Mouse (Mus musculus) erythroblast, adult 5-6 weeks (primary cell): ENCODE data around the gene Trabd2b. TPM values are rescaled to one million over a fixed set of nuclear protein-coding genes. Genes with fewer than 3 reads are reported as not detected.

Experiments used
- ATAC-seq: replicated peaks from 2 replicates; pipeline ENCODE4 v1.8.0; 2016; ENCODE audit warnings: moderate number of reproducible peaks, mild to moderate bottlenecking, moderate TSS enrichment, inconsistent platforms; ENCODE audit not compliant: poor library complexity, low FRiP score, severe bottlenecking
- total RNA-seq, 2 experiments: library from RNA; stranded (forward) in 1 of 2; stranded (reverse) in 1 of 2; fragments of 150-400 nt in 1 of 2; fragments of 200-764, 138-1000 nt in 1 of 2; gene quantifications; 2 replicates each; pipeline versions ENCODE4 v1.2.3 to v1.2.4; 2015 to 2017; ENCODE audit warnings: low replicate concordance in 2 of 2

Trabd2b gene
- total RNA-seq, 2 experiments from 2014 or later, result not detected

DNA sequence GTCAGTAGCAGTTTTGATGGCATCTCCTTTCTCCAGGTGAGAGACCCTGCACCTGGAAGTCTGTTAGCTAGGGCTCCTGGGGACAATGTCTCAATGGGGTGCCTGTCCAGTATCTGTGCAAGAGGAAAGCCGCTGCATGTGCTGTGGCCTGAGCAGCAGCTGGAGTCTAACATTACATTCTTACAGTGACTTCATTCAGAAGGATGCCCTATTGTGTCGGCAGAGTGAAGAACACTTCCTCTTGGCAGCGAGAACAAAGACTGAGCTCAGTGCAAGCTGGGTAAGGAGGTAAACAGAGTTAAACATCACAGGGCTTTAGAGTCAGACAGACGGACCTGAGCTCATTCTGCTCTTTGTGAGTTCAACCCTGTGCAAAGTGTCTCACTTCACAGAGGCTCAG is 218.8 kb downstream of the Trabd2b start:
- no peak for ATAC-seq

GRCm38 (mm10) chr4:114625920-114626319 is 219.4 kb downstream of the Trabd2b start:
- ATAC-seq, result no peak

GRCm38 (mm10) chr4:114627674-114628293 is 221.3 kb downstream of the Trabd2b start:
- ATAC-seq, result no peak

- no peak for ATAC-seq
Measured at GRCm38 (mm10) chr4:114635889-114636288, 229.4 kb downstream of the Trabd2b start.

DNA sequence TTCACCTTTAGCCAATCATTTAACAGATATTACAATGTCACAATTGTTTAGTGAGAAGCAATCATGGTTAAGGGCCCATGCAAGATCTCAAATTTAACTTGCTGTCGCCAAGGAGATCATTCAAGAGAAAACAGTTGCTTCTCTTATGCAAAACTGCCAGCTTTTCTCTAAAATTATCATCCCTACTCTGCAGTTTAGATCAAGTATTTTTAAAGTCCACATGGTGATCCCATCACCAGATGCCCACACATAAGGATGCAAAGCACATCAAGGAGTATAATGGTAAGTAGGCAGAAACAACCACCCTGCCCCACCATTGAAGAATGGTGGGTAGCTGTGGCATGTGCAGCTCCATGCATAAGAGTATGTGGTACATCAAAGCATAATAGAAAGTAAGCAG is 229.8 kb downstream of the Trabd2b start:
- no peak for ATAC-seq

DNA sequence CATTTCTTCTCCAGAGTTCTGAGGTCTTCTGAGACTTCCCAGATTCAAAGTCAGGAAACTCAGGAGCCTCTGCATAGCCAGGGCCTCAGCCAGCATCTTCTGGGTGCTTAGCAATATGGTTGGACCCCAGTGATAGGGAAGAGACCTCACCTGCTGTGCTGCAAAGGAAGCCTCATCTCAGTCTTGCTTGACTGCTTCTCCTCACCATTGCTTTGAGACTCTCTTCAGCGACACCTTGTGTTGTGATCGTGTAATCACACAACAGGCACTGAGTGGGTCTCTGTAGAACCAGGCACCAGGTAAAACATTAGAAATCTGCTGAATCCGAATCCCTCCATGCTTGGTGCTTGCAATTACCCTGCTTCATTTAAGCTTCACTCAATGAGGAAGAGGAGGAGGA is 230.6 kb downstream of the Trabd2b start:
- no peak for ATAC-seq

DNA sequence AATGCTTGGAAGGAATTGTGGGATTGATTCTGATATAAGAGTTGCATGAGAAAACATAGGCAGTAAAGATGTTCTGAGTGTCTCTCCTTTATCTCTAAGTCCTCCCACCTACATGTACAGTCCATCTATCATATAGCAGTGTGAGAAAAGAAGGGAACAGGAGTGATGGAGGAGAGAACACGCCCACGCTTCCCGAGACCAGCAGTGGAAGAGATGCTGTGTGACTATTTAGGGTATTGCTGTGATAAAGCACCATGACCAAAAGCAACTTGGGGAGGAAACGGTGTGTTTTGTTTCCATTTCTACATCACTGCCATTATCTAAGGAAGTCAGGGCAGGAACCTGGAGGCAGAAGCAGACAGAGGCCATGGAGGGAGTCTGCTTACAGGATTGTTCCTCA is 235.9 kb downstream of the Trabd2b start:
- no peak for ATAC-seq

- ATAC-seq, result no peak
Measured at GRCm38 (mm10) chr4:114643679-114644208, 237.2 kb downstream of the Trabd2b start.

GRCm38 (mm10) chr4:114645341-114645740 is 238.8 kb downstream of the Trabd2b start:
- no peak for ATAC-seq

DNA sequence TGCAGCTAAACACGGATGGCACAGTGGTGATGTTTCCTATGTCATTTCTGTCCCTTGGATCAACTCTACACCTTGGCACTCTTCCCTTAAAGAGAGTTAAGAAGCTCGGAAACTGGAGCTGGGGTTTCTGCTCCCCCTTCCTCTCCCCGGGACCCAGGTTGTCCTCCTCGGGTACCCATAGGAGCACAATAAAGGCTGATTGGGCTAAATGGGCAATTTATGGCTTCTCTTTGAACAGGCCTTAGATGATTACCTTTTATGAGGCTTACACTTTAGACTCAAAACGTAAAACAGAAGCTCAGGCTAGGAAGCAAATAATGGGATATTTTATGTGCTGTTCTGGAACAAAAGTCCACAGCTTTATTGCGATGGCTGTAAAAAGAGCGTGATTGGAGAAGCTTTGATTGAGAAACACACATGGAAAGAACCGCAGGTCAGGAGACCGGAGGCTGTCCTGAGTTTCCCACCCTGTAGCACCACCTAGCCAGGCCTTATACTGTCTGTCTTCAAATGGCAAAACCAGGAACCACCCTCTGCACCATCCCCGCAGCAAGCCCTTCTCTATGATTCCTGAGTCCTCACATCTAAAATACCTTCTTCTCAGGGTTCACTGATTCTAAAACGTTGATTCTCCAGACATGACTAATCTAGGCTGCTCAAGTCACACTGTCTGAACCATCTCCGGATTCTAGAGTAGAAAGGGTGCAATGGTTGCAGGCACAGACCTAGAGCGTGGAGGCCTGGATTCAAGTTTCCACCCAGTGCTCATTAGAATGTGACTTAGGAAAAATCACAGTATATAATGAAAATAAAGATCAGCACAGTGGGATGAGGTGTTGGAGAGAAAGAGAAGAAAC is 240.5 kb downstream of the Trabd2b start:
- ATAC-seq, result no peak

GRCm38 (mm10) chr4:114647689-114648088 is 241.2 kb downstream of the Trabd2b start:
- ATAC-seq, result no peak

DNA sequence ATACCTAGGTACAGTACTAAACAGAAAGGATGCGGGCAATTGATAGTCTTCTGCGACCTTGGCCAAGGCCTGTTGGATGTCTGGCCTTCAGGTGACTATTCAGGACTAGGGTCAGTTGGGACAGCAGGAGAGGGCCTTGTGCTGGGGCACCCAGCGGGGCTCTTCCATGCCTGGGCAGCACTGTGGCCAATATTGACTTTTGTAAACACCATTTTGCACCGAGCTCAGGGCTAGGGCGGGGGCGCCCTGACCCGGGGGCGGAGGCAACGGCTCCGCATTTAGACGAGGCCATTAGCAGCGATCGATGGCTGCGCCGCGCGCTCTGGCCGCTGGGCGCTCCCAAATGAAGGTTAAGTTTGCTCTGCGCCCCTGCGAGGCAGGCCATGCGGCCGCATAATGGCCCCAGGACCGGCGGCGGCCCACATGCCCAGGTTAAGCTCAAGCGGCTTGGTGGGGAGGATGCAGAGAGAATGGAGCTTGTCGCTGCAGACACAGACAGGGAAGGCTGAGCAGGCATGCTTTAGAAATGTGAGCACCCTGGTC is 242.1 kb downstream of the Trabd2b start:
- no peak for ATAC-seq

DNA sequence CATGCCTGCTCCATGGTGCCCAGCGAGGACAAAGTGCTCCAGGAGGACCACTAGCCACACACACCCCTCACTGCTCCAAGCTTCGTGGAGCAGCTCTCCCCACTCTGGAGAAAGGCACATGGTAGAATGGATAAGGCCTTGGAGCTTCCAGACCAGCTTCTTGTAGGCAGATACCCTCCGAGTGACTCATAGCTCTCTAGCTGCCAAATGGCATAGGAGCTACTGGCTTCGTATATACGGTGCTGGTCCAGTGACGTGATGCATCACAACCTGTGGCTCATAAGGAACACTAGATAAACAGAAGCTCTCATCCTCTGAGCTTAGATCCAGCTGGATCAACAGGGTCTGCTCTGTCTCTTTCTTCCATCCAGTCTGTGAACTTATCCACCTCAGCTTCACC is 244.0 kb downstream of the Trabd2b start:
- ATAC-seq, result no peak

GRCm38 (mm10) chr4:114651007-114651406 is 244.5 kb downstream of the Trabd2b start:
- ATAC-seq, result no peak

DNA sequence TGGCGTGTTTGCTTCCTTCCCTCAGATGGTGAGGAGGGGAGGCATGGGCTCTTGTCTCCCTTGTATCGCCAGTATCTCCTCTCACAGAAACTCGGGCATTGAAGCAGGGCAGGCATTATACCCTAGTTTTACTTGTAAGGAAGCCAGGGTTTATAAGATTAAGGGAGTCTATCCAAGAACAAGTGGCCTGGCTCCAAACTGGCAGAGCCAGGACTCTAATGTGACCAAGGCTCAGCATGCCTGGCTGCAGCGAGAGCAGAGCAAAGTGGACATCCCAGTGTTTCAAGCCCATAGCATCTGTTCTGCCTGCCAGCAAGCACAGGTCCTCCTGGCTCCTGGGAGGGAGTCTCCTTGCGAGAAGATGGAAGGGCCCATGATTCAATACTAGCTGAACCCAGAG is 245.1 kb downstream of the Trabd2b start:
- no peak for ATAC-seq

- no peak for ATAC-seq
Measured at GRCm38 (mm10) chr4:114652400-114652799, 245.9 kb downstream of the Trabd2b start.

- no peak for ATAC-seq
Measured at GRCm38 (mm10) chr4:114657933-114658332, 251.4 kb downstream of the Trabd2b start.

GRCm38 (mm10) chr4:114659876-114660275 is 253.4 kb downstream of the Trabd2b start:
- no peak for ATAC-seq

DNA sequence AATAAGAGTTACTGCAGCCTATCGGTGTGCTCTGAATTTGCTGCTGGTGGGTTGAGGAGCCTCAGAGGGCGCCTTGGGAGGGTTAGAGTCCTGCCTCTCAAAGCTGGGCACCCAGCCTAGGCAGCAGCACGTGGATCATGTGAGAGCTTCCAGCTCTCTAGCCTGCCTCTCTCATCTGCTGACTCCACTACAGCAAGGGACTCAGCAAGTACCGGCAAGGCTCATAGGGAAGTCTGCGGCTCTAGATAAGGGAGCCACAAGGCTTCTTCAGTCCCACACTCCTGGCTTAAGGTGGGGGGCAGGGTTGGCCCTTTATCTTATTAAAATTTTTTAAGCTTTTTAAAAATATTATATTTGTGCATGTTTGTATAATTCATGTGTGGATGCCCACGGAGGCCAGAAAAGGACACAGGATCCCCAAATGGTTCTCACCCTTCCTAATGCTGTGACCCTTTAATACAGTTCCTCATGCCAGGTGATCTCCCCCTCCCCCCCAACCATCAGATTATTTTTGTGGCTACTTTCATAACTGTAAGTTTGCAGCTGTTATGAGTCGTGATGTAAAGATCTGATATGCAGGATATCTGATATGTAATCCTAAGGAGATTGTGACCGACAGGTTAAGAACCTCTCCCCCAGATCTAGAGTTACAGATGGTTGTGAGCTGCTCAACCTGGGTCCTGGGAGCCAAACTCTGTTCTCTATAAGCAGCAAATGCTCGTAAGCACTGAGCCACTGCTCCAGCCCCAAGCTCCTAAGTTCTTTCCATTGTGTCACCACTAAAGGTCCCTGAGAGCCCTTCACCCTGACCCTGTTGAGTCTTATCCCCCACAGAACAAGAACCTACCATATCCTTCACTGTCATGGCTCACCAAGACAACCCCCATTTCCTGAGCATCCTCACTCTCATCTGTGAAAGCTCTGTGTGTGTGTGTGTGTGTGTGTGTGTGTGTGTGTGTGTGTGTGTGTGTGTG is 257.8 kb downstream of the Trabd2b start:
- ATAC-seq, result peak; percentile 62
